Comparison of ENCODE assay signal across 13 mouse cellular contexts in the genomic region with DNA sequence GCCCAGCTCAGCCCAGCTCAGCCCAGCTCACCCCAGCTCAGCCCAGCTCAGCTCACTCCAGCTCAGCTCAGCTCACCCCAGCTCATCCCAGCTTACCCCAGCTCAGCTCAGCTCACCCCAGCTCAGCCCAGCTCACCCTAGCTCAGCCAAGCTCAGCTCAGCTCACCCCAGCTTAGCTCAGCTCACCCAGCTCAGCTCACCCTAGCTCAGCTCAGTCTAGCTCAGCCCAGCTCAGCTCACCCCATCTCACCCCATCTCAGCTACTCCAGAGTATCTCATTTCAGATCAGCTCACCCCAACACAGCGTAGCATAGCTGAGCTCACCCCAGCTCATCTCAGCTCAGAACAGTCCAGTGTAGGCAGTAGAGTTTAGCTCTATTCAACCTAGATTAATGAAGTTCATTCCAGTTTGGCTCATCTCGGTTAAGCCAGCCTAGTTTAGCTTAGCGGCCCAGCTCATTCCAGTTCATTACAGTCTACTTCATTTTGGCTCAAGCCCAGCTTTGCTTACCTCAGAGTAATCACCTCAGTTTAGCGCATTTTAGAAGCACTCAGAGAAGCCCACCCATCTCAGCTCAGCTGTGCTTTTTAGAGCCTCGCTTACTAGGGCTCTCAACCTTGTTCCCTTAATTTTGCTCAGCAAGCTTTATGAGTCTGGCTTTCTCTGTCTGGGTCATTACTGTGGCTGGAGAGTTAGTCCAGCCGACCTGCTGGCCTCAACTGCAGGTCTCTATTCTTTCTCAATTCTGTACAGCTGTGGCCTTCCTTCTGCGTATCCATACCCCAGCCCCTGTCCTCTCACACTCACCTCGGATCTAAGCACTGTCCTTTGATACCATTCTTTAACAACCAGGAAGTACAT.
A peak's percentile ranks its signal among the peaks of the same experiment; 100 is the strongest.
DNase-seq lines count a peak whose midpoint lies in the region; ATAC-seq and TF ChIP-seq lines count a peak whose summit lies in the region.
"Had no signal": no experiment of that assay in that cellular context is flagged by ENCODE, and none has a peak within 500 bp of the region (broad histone marks: within the 10 kb centered on the region; RNA-seq: fewer than 3 reads in every experiment).

No protein-coding gene starts in this region.

- TF ChIP-seq POLR2A in kidney, adult 2 months (IDR thresholded peaks at IDR 0.05; ENCODE audit: low read depth, low read length): no peak
- peak; percentile 46; the same call in 1 of the 2 replicates for TF ChIP-seq POLR2A in bone marrow, adult 2 months (IDR thresholded peaks at IDR 0.05; ENCODE audit: borderline replicate concordance, control insufficient read depth, low read depth, low read length)

- H3K36me3 ChIP-seq in kidney, adult 2 months (ENCODE audit: control insufficient read depth, insufficient read depth, low read length): no peaks in the 10 kb centered on the region
- H3K36me3 ChIP-seq in kidney, embryonic 14.5 days (ENCODE audit: control insufficient read depth, insufficient read depth, low read length): no peaks in the 10 kb centered on the region
- H3K36me3 ChIP-seq in limb, embryonic 13.5 days: no peaks in the 10 kb centered on the region
- H3K36me3 ChIP-seq in hindbrain, embryonic 16.5 days (ENCODE audit: control insufficient read depth, insufficient read depth, low read length): no peaks in the 10 kb centered on the region
- H3K36me3 ChIP-seq: forebrain, embryonic 12.5 days; hindbrain, embryonic 15.5 days had no signal

- 70% methylated on average over 8 of the region's 8 CpGs for WGBS in kidney, adult 2 months
- WGBS in kidney, embryonic 14.5 days: 78% methylated on average over 8 of the region's 8 CpGs
- WGBS in bone marrow, adult 2 months: 28% methylated on average over 8 of the region's 8 CpGs
- 61% methylated on average over 8 of the region's 8 CpGs for whole genome bisulfite sequencing in limb, embryonic 13.5 days
- WGBS in hindbrain, embryonic 16.5 days: 84% methylated on average over 8 of the region's 8 CpGs

- intact Hi-C loops in left cerebral cortex, postnatal 14 days (cut with DNase I): no loop called here

- H3K9ac ChIP-seq in kidney, embryonic 14.5 days (ENCODE audit: low read depth, low read length): no peak overlapping the region
- H3K9ac ChIP-seq in limb, embryonic 13.5 days: no peak overlapping the region
- no peak overlapping the region for H3K9ac ChIP-seq in hindbrain, embryonic 16.5 days (ENCODE audit: low read depth, low read length)
- H3K9ac ChIP-seq: forebrain, embryonic 12.5 days; hindbrain, embryonic 15.5 days had no signal

- DNase-seq in kidney, adult 2 months: no peak
- peak; percentile 48 to 50 for DNase-seq in thymus, adult 18-20 months
- no peak for DNase-seq in kidney, postnatal 10 days
- DNase-seq in left cerebral cortex, postnatal 14 days (ENCODE audit: low spot score in 2 of 2): no peak
- DNase-seq: kidney, postnatal 25 days; retina, postnatal 1 day had no signal

- no peak overlapping the region for H3K4me2 ChIP-seq in kidney, embryonic 14.5 days (replicated peaks; ENCODE audit: low read depth, low read length)
- H3K4me2 ChIP-seq in limb, embryonic 13.5 days (replicated peaks): no peak overlapping the region
- H3K4me2 ChIP-seq in hindbrain, embryonic 16.5 days (ENCODE audit: low read length): no peak overlapping the region
- H3K4me2 ChIP-seq: forebrain, embryonic 12.5 days; hindbrain, embryonic 15.5 days had no signal

- H3K27ac ChIP-seq in kidney, adult 2 months (ENCODE audit: insufficient read depth, low read depth, low read length): no peak overlapping the region
- H3K27ac ChIP-seq in kidney, embryonic 14.5 days (ENCODE audit: low read depth, low read length): no peak overlapping the region
- peak overlapping the region; percentile 96 for H3K27ac ChIP-seq in bone marrow, adult 2 months (ENCODE audit: control insufficient read depth, insufficient read depth, low read depth, low read length, poor library complexity)
- no peak overlapping the region for H3K27ac ChIP-seq in limb, embryonic 13.5 days
- no peak overlapping the region for H3K27ac ChIP-seq in hindbrain, embryonic 16.5 days (ENCODE audit: low read depth, low read length)
- H3K27ac ChIP-seq: forebrain, embryonic 12.5 days; hindbrain, embryonic 15.5 days had no signal

- H3K9me3 ChIP-seq in kidney, embryonic 14.5 days (ENCODE audit: control insufficient read depth, low read length): no peaks in the 10 kb centered on the region
- H3K9me3 ChIP-seq in limb, embryonic 13.5 days: no peaks in the 10 kb centered on the region
- no peaks in the 10 kb centered on the region for H3K9me3 ChIP-seq in hindbrain, embryonic 16.5 days (ENCODE audit: control insufficient read depth, low read length)
- H3K9me3 ChIP-seq: hindbrain, embryonic 15.5 days had no signal

- no peak for ATAC-seq in kidney, embryonic 14.5 days (ENCODE audit: low FRiP score, low TSS enrichment)
- peak; percentile 48; the same call in 1 of the 2 replicates for ATAC-seq in limb, embryonic 13.5 days (ENCODE audit: low FRiP score, low read depth)
- no peak for ATAC-seq in hindbrain, embryonic 16.5 days
- ATAC-seq: lung, postnatal 0 days had no signal

- no peak for TF ChIP-seq CTCF in kidney, adult 2 months (conservative IDR thresholded peaks at IDR 0.05; ENCODE audit: insufficient read depth, insufficient read length, low read depth, low read length)
- TF ChIP-seq CTCF in bone marrow, adult 2 months (IDR thresholded peaks at IDR 0.05; ENCODE audit: control insufficient read depth, insufficient read depth, low read length): no peak

- peak overlapping the region; percentile 32; the same call in 1 of the 2 replicates for H3K4me3 ChIP-seq in kidney, adult 2 months (ENCODE audit: insufficient read depth, low read depth, low read length)
- no peak overlapping the region for H3K4me3 ChIP-seq in kidney, embryonic 14.5 days (ENCODE audit: low read length)
- H3K4me3 ChIP-seq in bone marrow, adult 2 months (replicated peaks; ENCODE audit: control insufficient read depth, low read depth, low read length): peak overlapping the region; percentile 81
- no peak overlapping the region for H3K4me3 ChIP-seq in limb, embryonic 13.5 days
- no peak overlapping the region for H3K4me3 ChIP-seq in hindbrain, embryonic 16.5 days (ENCODE audit: low read length)
- H3K4me3 ChIP-seq: forebrain, embryonic 12.5 days; hindbrain, embryonic 15.5 days had no signal

- no peaks in the 10 kb centered on the region for H3K27me3 ChIP-seq in kidney, adult 2 months (replicated peaks; ENCODE audit: control insufficient read depth, insufficient read depth, low read length)
- H3K27me3 ChIP-seq in kidney, embryonic 14.5 days (ENCODE audit: control insufficient read depth, insufficient read depth, low read length): no peaks in the 10 kb centered on the region
- no peaks in the 10 kb centered on the region for H3K27me3 ChIP-seq in limb, embryonic 13.5 days
- H3K27me3 ChIP-seq in hindbrain, embryonic 16.5 days (replicated peaks; ENCODE audit: control insufficient read depth, insufficient read depth, low read length): no peaks in the 10 kb centered on the region
- H3K27me3 ChIP-seq: forebrain, embryonic 12.5 days; hindbrain, embryonic 15.5 days had no signal

- no peaks in the 10 kb centered on the region for H3K4me1 ChIP-seq in kidney, adult 2 months (ENCODE audit: control insufficient read depth, insufficient read depth, low read length)
- H3K4me1 ChIP-seq in kidney, embryonic 14.5 days (ENCODE audit: control insufficient read depth, insufficient read depth, low read length): no peaks in the 10 kb centered on the region
- H3K4me1 ChIP-seq in bone marrow, adult 2 months (ENCODE audit: control insufficient read depth, insufficient read depth, low read length): peaks cover 5% of the 10 kb centered on the region
- no peaks in the 10 kb centered on the region for H3K4me1 ChIP-seq in limb, embryonic 13.5 days
- no peaks in the 10 kb centered on the region for H3K4me1 ChIP-seq in hindbrain, embryonic 16.5 days (ENCODE audit: control insufficient read depth, insufficient read depth, low read depth, low read length)
- H3K4me1 ChIP-seq: forebrain, embryonic 12.5 days; hindbrain, embryonic 15.5 days had no signal

Comparison
In these comparisons a context has a peak if more than half of its experiments do, and no peak if none do; other contexts are left out.
1. H3K4me3 ChIP-seq: peak in kidney, adult 2 months (single experiment) and bone marrow, adult 2 months (single experiment); none in kidney, embryonic 14.5 days (single experiment), limb, embryonic 13.5 days (single experiment) and hindbrain, embryonic 16.5 days (single experiment).
2. DNase-seq: peak in thymus, adult 18-20 months (2 of 2); none in kidney, adult 2 months (single experiment), kidney, postnatal 10 days (single experiment) and left cerebral cortex, postnatal 14 days (0 of 2).